In genomic region chr16:92738476-92739010, GRCm38 (mm10) we compare ENCODE assay signal across 28 mouse cellular contexts.
DNase-seq lines count a peak whose midpoint lies in the region; ATAC-seq and TF ChIP-seq lines count a peak whose summit lies in the region.
"Had no signal": no experiment of that assay in that cellular context is flagged by ENCODE, and none has a peak within 500 bp of the region (broad histone marks: within the 10 kb centered on the region; RNA-seq: fewer than 3 reads in every experiment).

No protein-coding gene starts in this region.

- WGBS in embryonic facial prominence, embryonic 10.5 days = 53% methylated on average over 11 of the region's 11 CpGs
- WGBS in limb, embryonic 14.5 days = 26% methylated on average over 11 of the region's 11 CpGs
- 83% methylated on average over 11 of the region's 11 CpGs for WGBS in midbrain, embryonic 13.5 days

- peaks cover 23% of the 10 kb centered on the region for H3K4me1 ChIP-seq in embryonic facial prominence, embryonic 10.5 days
- H3K4me1 ChIP-seq in limb, embryonic 14.5 days (ENCODE audit: control insufficient read depth, insufficient read depth, low read length) = peaks cover 17% of the 10 kb centered on the region
- 0 out of 2 replicates have a peak, but pooled peaks cover 3% of the 10 kb centered on the region for H3K4me1 ChIP-seq in midbrain, embryonic 13.5 days (replicated peaks)
- H3K4me1 ChIP-seq: heart, embryonic 12.5 days; kidney, embryonic 15.5 days; midbrain, embryonic 15.5 days; neural tube, embryonic 15.5 days had no signal

- DNase-seq in Muller cell, postnatal 12 days (ENCODE audit: inconsistent ontology term) = peak; percentile 40
- DNase-seq in embryonic facial prominence, embryonic 10.5 days (ENCODE audit: low spot score) = peak; percentile 45
- DNase-seq in forelimb bud, embryonic 11.5 days (ENCODE audit: low read depth, low spot score) = peak; percentile 58
- DNase-seq in limb, embryonic 14.5 days (ENCODE audit: low spot score) = peak; percentile 70
- DNase-seq in lung, postnatal 25 days (ENCODE audit: low spot score) = no peak
- no peak for DNase-seq in heart, postnatal 36 days
- DNase-seq: adrenal gland, adult 2 months; B cell, adult 2 months; cerebellum, adult 18-20 months; cerebellum, postnatal 25 days; gastrocnemius, postnatal 10 days; heart, postnatal 10 days; kidney, adult 11 months; kidney, postnatal 36 days; layer of hippocampus, postnatal 36 days; left cerebral cortex, postnatal 4 days; lung, postnatal 36 days; right cerebral cortex, adult 18-20 months; thymus, adult 18-20 months had no signal

- no peaks in the 10 kb centered on the region for H3K36me3 ChIP-seq in embryonic facial prominence, embryonic 10.5 days (replicated peaks)
- H3K36me3 ChIP-seq in limb, embryonic 14.5 days (ENCODE audit: control insufficient read depth, insufficient read depth, low read length) = no peaks in the 10 kb centered on the region
- no peaks in the 10 kb centered on the region for H3K36me3 ChIP-seq in midbrain, embryonic 13.5 days
- H3K36me3 ChIP-seq: heart, embryonic 12.5 days; kidney, embryonic 15.5 days; midbrain, embryonic 15.5 days; neural tube, embryonic 15.5 days had no signal

- H3K4me2 ChIP-seq in limb, embryonic 14.5 days (replicated peaks; ENCODE audit: low read depth, low read length, severe bottlenecking) = peak overlapping the region; percentile 27
- H3K4me2 ChIP-seq in midbrain, embryonic 13.5 days (replicated peaks) = no peak overlapping the region
- H3K4me2 ChIP-seq: heart, embryonic 12.5 days; kidney, embryonic 15.5 days; lung, embryonic 14.5 days; midbrain, embryonic 15.5 days; neural tube, embryonic 15.5 days had no signal

- no peak overlapping the region for H3K9ac ChIP-seq in limb, embryonic 14.5 days (ENCODE audit: low read depth, low read length, severe bottlenecking)
- no peak overlapping the region for H3K9ac ChIP-seq in midbrain, embryonic 13.5 days (replicated peaks)
- H3K9ac ChIP-seq: heart, embryonic 12.5 days; kidney, embryonic 15.5 days; liver, embryonic 14.5 days; lung, embryonic 14.5 days; midbrain, embryonic 15.5 days; neural tube, embryonic 15.5 days had no signal

- intact Hi-C loops in heart, postnatal 36 days (cut with DNase I) = no loop called here

- H3K4me3 ChIP-seq in embryonic facial prominence, embryonic 10.5 days = no peak overlapping the region
- no peak overlapping the region for H3K4me3 ChIP-seq in limb, embryonic 14.5 days (replicated peaks; ENCODE audit: low read length)
- no peak overlapping the region for H3K4me3 ChIP-seq in midbrain, embryonic 13.5 days (replicated peaks)
- H3K4me3 ChIP-seq: heart, embryonic 12.5 days; kidney, embryonic 15.5 days; midbrain, embryonic 15.5 days; neural tube, embryonic 15.5 days had no signal

- H3K9me3 ChIP-seq in embryonic facial prominence, embryonic 10.5 days = no peaks in the 10 kb centered on the region
- no peaks in the 10 kb centered on the region for H3K9me3 ChIP-seq in limb, embryonic 14.5 days (ENCODE audit: control insufficient read depth, low read length)
- H3K9me3 ChIP-seq in midbrain, embryonic 13.5 days = no peaks in the 10 kb centered on the region
- H3K9me3 ChIP-seq: G1E; heart, embryonic 12.5 days; kidney, embryonic 15.5 days; midbrain, embryonic 15.5 days; neural tube, embryonic 15.5 days had no signal

- H3K27me3 ChIP-seq in embryonic facial prominence, embryonic 10.5 days (replicated peaks; ENCODE audit: low read depth, poor library complexity, severe bottlenecking) = peaks cover 5% of the 10 kb centered on the region; the same call in 1 of the 2 replicates
- 0 out of 2 replicates have a peak, but pooled peaks cover 4% of the 10 kb centered on the region for H3K27me3 ChIP-seq in limb, embryonic 14.5 days (ENCODE audit: control insufficient read depth, insufficient read depth, low read length)
- no peaks in the 10 kb centered on the region for H3K27me3 ChIP-seq in midbrain, embryonic 13.5 days
- H3K27me3 ChIP-seq: CH12.LX; midbrain, embryonic 15.5 days; neural tube, embryonic 15.5 days had no signal

- TF ChIP-seq POLR2A in limb, embryonic 14.5 days (IDR thresholded peaks at IDR 0.05; ENCODE audit: borderline replicate concordance, extremely low read depth, insufficient read depth, insufficient read length) = no peak

- no peak for ATAC-seq in limb, embryonic 14.5 days (ENCODE audit: low FRiP score, low read depth)
- no peak for ATAC-seq in midbrain, embryonic 13.5 days
- ATAC-seq: midbrain, embryonic 15.5 days had no signal

- no peak overlapping the region for H3K27ac ChIP-seq in embryonic facial prominence, embryonic 10.5 days (replicated peaks)
- no peak overlapping the region for H3K27ac ChIP-seq in limb, embryonic 14.5 days (replicated peaks; ENCODE audit: low read depth, low read length)
- H3K27ac ChIP-seq in midbrain, embryonic 13.5 days = no peak overlapping the region
- H3K27ac ChIP-seq: kidney, embryonic 15.5 days; liver, embryonic 14.5 days; midbrain, embryonic 15.5 days; neural tube, embryonic 15.5 days had no signal

Comparison
In these comparisons a context has a peak if more than half of its experiments do, and no peak if none do; other contexts are left out.
1. DNase-seq: peak in Muller cell, postnatal 12 days (single experiment), embryonic facial prominence, embryonic 10.5 days (single experiment), forelimb bud, embryonic 11.5 days (single experiment) and limb, embryonic 14.5 days (single experiment); none in lung, postnatal 25 days (single experiment) and heart, postnatal 36 days (0 of 2).